Mouse (Mus musculus) embryonic facial prominence, embryonic 11.5 days (tissue): ENCODE measurements at regions not wholly inside any gene's neighbourhood (a gene's known extent, or its start where the extent isn't known, plus 50 kb on each side); places are given as distances from the start of the nearest gene placed in this dataset. TPM values are rescaled to one million over a fixed set of nuclear protein-coding genes. Genes with fewer than 3 reads are reported as not detected.

ENCODE experiments used
- ATAC-seq: fragments of 200-750 bp; cut with Nextera tagmentation; replicated peaks from 2 replicates; pipeline ENCODE4 v1.8.0; 2017; ENCODE audit warnings: low read depth; ENCODE audit not compliant: insufficient number of reproducible peaks, low FRiP score, low TSS enrichment
- DNase-seq: peaks from one replicate; pipeline ENCODE4 v3.0.0-alpha.2; 2015; ENCODE audit warnings: low spot score
- H3K27ac ChIP-seq: fragments of 300-500 bp; sonication (generic); replicated peaks from 2 replicates; pipeline ENCODE4 v1.5.1; 2014; ENCODE audit warnings: mild to moderate bottlenecking, low read depth, low read length, control low read depth
- H3K27me3 ChIP-seq: fragments of 300-500 bp; sonication (generic); 2 replicates; pipeline ENCODE4 v1.6.1; 2014; ENCODE audit warnings: mild to moderate bottlenecking, low read length, moderate library complexity, mixed read lengths; ENCODE audit not compliant: control insufficient read depth, insufficient read depth
- H3K36me3 ChIP-seq: fragments of 300-500 bp; sonication (generic); replicated peaks from 2 replicates; pipeline ENCODE4 v1.6.1; 2014; ENCODE audit warnings: low read depth, mild to moderate bottlenecking, low read length, moderate library complexity, mixed read lengths; ENCODE audit not compliant: control insufficient read depth, insufficient read depth
- H3K4me1 ChIP-seq: fragments of 300-500 bp; sonication (generic); 2 replicates; pipeline ENCODE4 v1.6.1; 2014; ENCODE audit warnings: low read length, mixed read lengths; ENCODE audit not compliant: control insufficient read depth, insufficient read depth
- H3K4me2 ChIP-seq: fragments of 300-500 bp; sonication (generic); 2 replicates; pipeline ENCODE4 v1.6.1; 2014; ENCODE audit warnings: low read depth, mild to moderate bottlenecking, control low read depth, low read length, moderate library complexity
- H3K4me3 ChIP-seq: fragments of 300-500 bp; sonication (generic); 2 replicates; pipeline ENCODE4 v1.5.1; 2014; ENCODE audit warnings: low read depth, low read length, control low read depth
- H3K9ac ChIP-seq: fragments of 300-500 bp; sonication (generic); replicated peaks from 2 replicates; pipeline ENCODE4 v1.6.1; 2014; ENCODE audit warnings: mild to moderate bottlenecking, control low read depth, low read length
- H3K9me3 ChIP-seq: fragments of 300-500 bp; sonication (generic); replicated peaks from 2 replicates; pipeline ENCODE4 v1.6.1; 2016; ENCODE audit warnings: mild to moderate bottlenecking, low read length, inconsistent platforms, mixed read lengths; ENCODE audit not compliant: control insufficient read depth
- WGBS: fragments of 180-500 bp; shearing (Covaris S2); extraction: QIAGEN DNeasy Blood & Tissue Kit; methylation state at CpG from one replicate; pipeline ENCODE4 v1.1.7; 2014; 5-methylcytosine and 5-hydroxymethylcytosine counted together
- microRNA-seq: library from miRNA; unstranded; fragments of <30 nt; microRNA quantifications from one replicate; pipeline ENCODE4, GENCODE M21; 2016; ENCODE audit warnings: borderline number of aligned reads

DNA sequence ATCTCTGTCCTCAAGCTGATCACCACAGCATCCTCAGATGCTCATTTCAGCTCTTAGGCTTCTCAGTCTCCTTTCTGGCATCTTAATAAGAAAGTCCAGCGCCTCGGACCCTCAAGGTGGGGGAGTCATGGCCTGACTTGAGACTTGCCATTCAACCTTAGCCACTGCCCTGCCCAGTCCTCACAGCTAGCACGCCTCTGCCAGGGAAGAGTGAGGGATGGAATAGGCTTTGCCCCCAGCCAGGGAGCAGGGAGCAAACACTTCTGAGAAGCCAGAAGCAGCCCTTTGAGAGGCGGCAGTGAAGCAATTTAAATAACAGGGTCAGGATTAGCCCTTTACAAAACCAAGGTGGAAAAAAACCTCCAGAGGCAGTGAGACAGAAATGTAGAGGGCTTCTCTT lies 69.0 kb upstream of the Mc3r start:
- Histone ChIP-seq H3K4me3 (no peak overlapping the region), H3K4me1 (no peaks in the 10 kb centered on the region), H3K9ac (no peak overlapping the region), H3K9me3 (no peaks in the 10 kb centered on the region), H3K36me3 (no peaks in the 10 kb centered on the region), H3K27ac (no peak overlapping the region), H3K4me2 (no peak overlapping the region), H3K27me3 (no peaks in the 10 kb centered on the region)
- WGBS: 45% methylated on average over 4 of the region's 4 CpGs
- DNase-seq (no peak), ATAC-seq (no peak)

DNA sequence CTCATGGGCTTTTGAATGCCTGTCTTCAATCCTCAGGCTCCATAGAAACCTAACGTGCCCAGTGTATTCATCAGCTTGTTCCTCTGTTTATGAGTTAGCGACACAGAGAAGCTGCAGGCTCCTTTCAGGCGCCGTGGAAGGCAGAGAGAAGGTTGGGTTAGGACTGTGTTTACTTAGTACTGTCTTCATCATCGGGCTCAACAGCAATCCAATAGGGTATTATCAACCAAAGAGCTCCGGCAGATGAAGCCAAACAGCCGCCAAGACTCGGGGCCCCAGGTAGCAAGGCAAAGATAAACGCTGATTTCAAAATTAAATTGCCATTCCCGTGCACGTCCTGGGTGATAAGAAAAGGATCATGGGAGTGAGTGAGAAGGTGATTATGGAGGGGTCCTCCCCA lies 50.5 kb upstream of the Mc3r start:
- H3K9me3 ChIP-seq: no peaks in the 10 kb centered on the region
- no peak overlapping the region for H3K4me2 ChIP-seq
- H3K36me3 ChIP-seq: no peaks in the 10 kb centered on the region
- no peak overlapping the region for H3K9ac ChIP-seq
- WGBS: 86% methylated on average over 11 of the region's 11 CpGs
- no peak overlapping the region for H3K4me3 ChIP-seq
- no peaks in the 10 kb centered on the region for H3K27me3 ChIP-seq
- H3K27ac ChIP-seq: no peak overlapping the region
- H3K4me1 ChIP-seq: no peaks in the 10 kb centered on the region
- DNase-seq: no peak
- ATAC-seq: no peak

Small RNA genes in the stretch of these regions (microRNA-seq; reads per million reads assigned to microRNA genes)
- gene Gm44301: not detected
